Mouse (Mus musculus) kidney, adult 2 months (tissue): ENCODE data around the gene Snx32. TPM values are rescaled to one million over a fixed set of nuclear protein-coding genes. Genes with fewer than 3 reads are reported as not detected.

Experiments
- DNase-seq: peaks from one replicate; pipeline ENCODE4 v3.0.0; 2021
- H3K27ac ChIP-seq: fragments of 200-500 bp; 2 replicates; pipeline ENCODE4 v1.5.1; 2012; ENCODE audit warnings: low read depth, low read length, control low read depth, inconsistent platforms; ENCODE audit not compliant: insufficient read depth
- H3K27me3 ChIP-seq: fragments of 200-500 bp; replicated peaks from 2 replicates; pipeline ENCODE4 v1.6.1; 2012; ENCODE audit warnings: mild to moderate bottlenecking, moderate library complexity, low read length, inconsistent platforms; ENCODE audit not compliant: control insufficient read depth, insufficient read depth
- H3K36me3 ChIP-seq: fragments of 200-500 bp; 2 replicates; pipeline ENCODE4 v1.6.1; 2012; ENCODE audit warnings: mild to moderate bottlenecking, moderate library complexity, low read length, inconsistent platforms; ENCODE audit not compliant: control insufficient read depth, insufficient read depth
- H3K4me1 ChIP-seq: fragments of 200-500 bp; 2 replicates; pipeline ENCODE4 v1.6.1; 2011; ENCODE audit warnings: low read length; ENCODE audit not compliant: control insufficient read depth, insufficient read depth
- H3K4me3 ChIP-seq: fragments of 200-500 bp; 2 replicates; pipeline ENCODE4 v1.5.1; 2011; ENCODE audit warnings: mild to moderate bottlenecking, low read depth, low read length, control low read depth; ENCODE audit not compliant: insufficient read depth
- CTCF ChIP-seq: fragments of 200-500 bp; conservative IDR thresholded peaks from 2 replicates; pipeline ENCODE4 v1.5.1; 2011; ENCODE audit warnings: low read depth, mild to moderate bottlenecking, control low read depth, low read length, moderate library complexity, mixed read lengths; ENCODE audit not compliant: insufficient read depth, insufficient read length
- POLR2A ChIP-seq: fragments of 200-500 bp; IDR thresholded peaks from one replicate; pipeline ENCODE4 v1.6.1; 2011; ENCODE audit warnings: low read depth, low read length, control low read depth
- WGBS: fragments of 180-500 bp; shearing (Covaris S2); methylation state at CpG from one replicate; pipeline ENCODE4 v1.1.7; 2018; 5-methylcytosine and 5-hydroxymethylcytosine counted together
- polyA plus RNA-seq: library from polyadenylated mRNA; depleted of rRNA; stranded (reverse); fragments of >200 nt; gene quantifications from 2 replicates; pipeline ENCODE4 v1.2.3, GENCODE M21; 2012

The Snx32 gene
- polyA plus RNA-seq, 1 experiment: 14.7 TPM

- Histone ChIP-seq H3K4me1 (peaks cover 8% of the 10 kb centered on the region), H3K27me3 (no peaks in the 10 kb centered on the region), H3K27ac (no peak overlapping the region), H3K36me3 (no peaks in the 10 kb centered on the region), H3K4me3 (no peak overlapping the region)
- 77% methylated on average over 5 of the region's 5 CpGs for WGBS
- DNase-seq: no peak
- TF ChIP-seq POLR2A: no peak
- no peak for TF ChIP-seq CTCF
These were observed 14.9 kb upstream of the Snx32 start for GRCm38 (mm10) chr19:5525204-5525603.

- no peak overlapping the region for H3K4me3 ChIP-seq
- H3K4me1 ChIP-seq: no peaks in the 10 kb centered on the region
- peak; percentile 56 for DNase-seq
- no peaks in the 10 kb centered on the region for H3K36me3 ChIP-seq
- H3K27ac ChIP-seq: no peak overlapping the region
- TF ChIP-seq CTCF: no peak
- no peak for TF ChIP-seq POLR2A
- no peaks in the 10 kb centered on the region for H3K27me3 ChIP-seq
- WGBS: 81% methylated on average over 3 of the region's 3 CpGs
These were observed 8.4 kb upstream of the Snx32 start for GRCm38 (mm10) chr19:5518721-5519120.

GRCm38 (mm10) chr19:5516906-5517505 lies 6.7 kb upstream of the Snx32 start:
- Histone ChIP-seq H3K27me3 (no peaks in the 10 kb centered on the region), H3K36me3 (no peaks in the 10 kb centered on the region), H3K4me1 (0 out of 2 replicates have a peak, but pooled peaks cover 3% of the 10 kb centered on the region), H3K27ac (no peak overlapping the region), H3K4me3 (no peak overlapping the region)
- 84% methylated on average over 8 of the region's 8 CpGs for WGBS
- DNase-seq: no peak
- no peak for TF ChIP-seq CTCF
- no peak for TF ChIP-seq POLR2A

GRCm38 (mm10) chr19:5515840-5516777 lies 5.8 kb upstream of the Snx32 start:
- 0 out of 2 replicates have a peak, but pooled peaks cover 5% of the 10 kb centered on the region for H3K4me1 ChIP-seq
- 86% methylated on average over 7 of the region's 7 CpGs for WGBS

GRCm38 (mm10) chr19:5513005-5513349 lies 2.6 kb upstream of the Snx32 start:
- H3K36me3 ChIP-seq: no peaks in the 10 kb centered on the region
- H3K4me3 ChIP-seq: no peak overlapping the region
- DNase-seq: no peak
- H3K4me1 ChIP-seq: peaks cover 9% of the 10 kb centered on the region; the same call in 1 of the 2 replicates
- no peak overlapping the region for H3K27ac ChIP-seq
- H3K27me3 ChIP-seq: no peaks in the 10 kb centered on the region
- TF ChIP-seq CTCF: no peak
- TF ChIP-seq POLR2A: no peak
- WGBS: 85% methylated on average over 3 of the region's 3 CpGs

More at GRCm38 (mm10) chr19:5515840-5516777, 5.8 kb upstream of the Snx32 start:
- Histone ChIP-seq H3K4me3 (no peak overlapping the region), H3K36me3 (no peaks in the 10 kb centered on the region), H3K27me3 (no peaks in the 10 kb centered on the region), H3K27ac (no peak overlapping the region)
- TF ChIP-seq POLR2A (no peak), CTCF (no peak; the same call in 1 of the 2 replicates)
- no peak for DNase-seq

GRCm38 (mm10) chr19:5512091-5513004 lies 2.0 kb upstream of the Snx32 start:
- no peak overlapping the region for H3K27ac ChIP-seq
- 67% methylated on average over 12 of the region's 12 CpGs for WGBS

More at GRCm38 (mm10) chr19:5512091-5513004, 2.0 kb upstream of the Snx32 start:
- no peak for DNase-seq
- no peaks in the 10 kb centered on the region for H3K36me3 ChIP-seq
- H3K4me3 ChIP-seq: no peak overlapping the region
- H3K27me3 ChIP-seq: no peaks in the 10 kb centered on the region
- TF ChIP-seq POLR2A (no peak), CTCF (no peak)
- peaks cover 9% of the 10 kb centered on the region; the same call in 1 of the 2 replicates for H3K4me1 ChIP-seq
